Mouse (Mus musculus): ENCODE results near the gene Clca3b. TPM values are rescaled to one million over a fixed set of nuclear protein-coding genes. Genes with fewer than 3 reads are reported as not detected.
"Not testable (repeated sequence)": the region's sequence is repeated elsewhere in the genome, so short reads cannot be mapped to it uniquely, and the experiment has no call there.

Gene Clca3b
- total RNA-seq (2021), result not detected
- long read RNA-seq, result 0 reads

GRCm38 (mm10) chr3:144849014-144849556 lies at the start of gene Clca3b:
TSS of gene Clca3b (minus strand) at chr3:144849357.
- DNase-seq (ENCODE audit: low spot score in 2 of 2), result not testable (repeated sequence)

GRCm38 (mm10) chr3:144897042-144897678 lies 48.0 kb upstream of the Clca3b start:
- no peak for DNase-seq (ENCODE audit: low spot score in 2 of 2)

- DNase-seq (ENCODE audit: low spot score in 2 of 2), result no peak
These were observed 41.1 kb upstream of the Clca3b start for GRCm38 (mm10) chr3:144890246-144890758.

- DNase-seq (ENCODE audit: low spot score in 2 of 2), result no peak
These were observed 37.8 kb upstream of the Clca3b start for GRCm38 (mm10) chr3:144886957-144887356.

GRCm38 (mm10) chr3:144872012-144872411 lies 22.9 kb upstream of the Clca3b start:
- not testable (repeated sequence) for DNase-seq (ENCODE audit: low spot score in 2 of 2)

GRCm38 (mm10) chr3:144849584-144849983 lies 427 bp upstream of the Clca3b start:
- no peak for DNase-seq (ENCODE audit: low spot score in 2 of 2)

- DNase-seq (ENCODE audit: low spot score in 2 of 2), result no peak
These were observed 21.9 kb downstream of the Clca3b start for GRCm38 (mm10) chr3:144827257-144827656.

- peak; percentile 85 to 86 for DNase-seq (ENCODE audit: low spot score in 2 of 2)
These were observed 24.0 kb downstream of the Clca3b start for GRCm38 (mm10) chr3:144825151-144825550.

- DNase-seq (ENCODE audit: low spot score in 2 of 2), result no peak
These were observed 25.8 kb downstream of the Clca3b start for GRCm38 (mm10) chr3:144823331-144823730.

GRCm38 (mm10) chr3:144820632-144821031 lies 28.5 kb downstream of the Clca3b start:
- no peak for DNase-seq (ENCODE audit: low spot score in 2 of 2)

- not testable (repeated sequence) for DNase-seq (ENCODE audit: low spot score in 2 of 2)
These were observed 29.9 kb downstream of the Clca3b start, which contains the start of gene Clca3a2 for GRCm38 (mm10) chr3:144819219-144819618. TSS of gene Clca3a2 (minus strand) at chr3:144819494.

- not testable (repeated sequence) for DNase-seq (ENCODE audit: low spot score in 2 of 2)
These were observed 35.8 kb downstream of the Clca3b start for GRCm38 (mm10) chr3:144813336-144813735.

GRCm38 (mm10) chr3:144811821-144812220 lies 37.3 kb downstream of the Clca3b start:
- no peak for DNase-seq (ENCODE audit: low spot score in 2 of 2)

- not testable (repeated sequence) for DNase-seq (ENCODE audit: low spot score in 2 of 2)
These were observed 40.8 kb downstream of the Clca3b start for GRCm38 (mm10) chr3:144808153-144808925.

GRCm38 (mm10) chr3:144806626-144807025 lies 42.5 kb downstream of the Clca3b start:
- not testable (repeated sequence) for DNase-seq (ENCODE audit: low spot score in 2 of 2)

GRCm38 (mm10) chr3:144801861-144802260 lies 47.3 kb downstream of the Clca3b start:
- DNase-seq (ENCODE audit: low spot score in 2 of 2), result peak; percentile 13 to 31

- DNase-seq (ENCODE audit: low spot score in 2 of 2), result no peak
These were observed 63.7 kb downstream of the Clca3b start for GRCm38 (mm10) chr3:144785181-144786148.

Measured in layer of hippocampus, postnatal 10 days (tissue).